Mouse (Mus musculus): ENCODE results near the gene Irf4.

DNA sequence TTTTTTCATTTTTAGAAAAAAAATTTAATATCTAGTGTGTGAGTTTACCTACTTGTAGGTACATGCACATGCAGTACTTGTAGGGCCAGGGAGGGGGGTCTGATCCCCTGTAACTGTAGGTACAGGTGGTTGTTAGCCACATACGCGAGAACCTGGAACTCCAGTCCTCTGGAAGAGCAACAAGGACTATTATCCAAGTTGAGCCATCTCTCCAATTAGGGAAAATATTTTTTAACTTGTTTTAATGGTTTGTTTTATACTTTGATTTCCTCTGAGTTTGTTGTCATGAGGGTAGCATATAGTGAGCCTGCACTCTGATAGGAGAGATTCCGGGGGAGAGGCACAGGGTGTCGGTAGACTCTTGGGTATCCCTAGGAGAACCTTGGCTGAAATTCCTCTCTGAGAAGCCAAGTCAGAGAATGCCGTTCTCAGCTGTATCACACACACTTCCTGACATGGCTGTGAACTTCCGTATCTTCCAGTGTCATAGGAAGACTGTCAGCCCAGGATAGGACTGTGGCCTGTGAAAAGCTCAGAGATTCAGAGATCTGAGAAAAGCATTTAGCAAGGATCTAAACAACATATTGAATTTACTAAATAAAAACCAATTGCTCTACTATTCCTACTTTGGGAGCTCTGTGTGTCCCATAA is 18.6 kb downstream of the Irf4 start:
- TF ChIP-seq CTCF (conservative IDR thresholded peaks at IDR 0.05; ENCODE audit: low read length) (no peak), NANOG (IDR thresholded peaks at IDR 0.05; ENCODE audit: borderline replicate concordance, low read length) (no peak), POU5F1 (IDR thresholded peaks at IDR 0.05; ENCODE audit: borderline replicate concordance, low read length) (no peak)
